Mouse (Mus musculus) CH12.LX (cell line): ENCODE measurements around the gene Cfap20. TPM values are rescaled to one million over a fixed set of nuclear protein-coding genes. Genes with fewer than 3 reads are reported as not detected.
"Not testable (repeated sequence)": the region's sequence is repeated elsewhere in the genome, so short reads cannot be mapped to it uniquely, and the experiment has no call there.

Experiments
- DNase-seq: peaks from one replicate; pipeline ENCODE4 v3.0.0-alpha.2; 2013; ENCODE audit errors: extremely low read depth
- H3K27ac ChIP-seq: 2 replicates; pipeline ENCODE4 v1.5.1; 2012; ENCODE audit warnings: low read depth, mild to moderate bottlenecking, control low read depth, moderate library complexity; ENCODE audit not compliant: insufficient read depth
- H3K27me3 ChIP-seq: replicated peaks from 2 replicates; pipeline ENCODE3; 2012; ENCODE audit warnings: inconsistent platforms
- H3K36me3 ChIP-seq, 2 experiments: replicated peaks in 1 of 2; 2 replicates each; pipeline versions ENCODE3 to v1.6.1; 2012; ENCODE audit warnings: inconsistent platforms in 1 of 2, low read length in 1 of 2, mild to moderate bottlenecking in 1 of 2, mixed read lengths in 1 of 2, moderate library complexity in 1 of 2; ENCODE audit not compliant: control insufficient read depth in 1 of 2, insufficient read depth in 1 of 2
- H3K4me1 ChIP-seq, 2 experiments: 2 replicates each; pipeline ENCODE4 v1.6.1; 2012; ENCODE audit warnings: inconsistent platforms in 1 of 2, moderate library complexity in 1 of 2; ENCODE audit not compliant: insufficient read depth in 2 of 2, control insufficient read depth in 1 of 2
- H3K4me2 ChIP-seq: 2 replicates; pipeline ENCODE4 v1.6.1; 2012; ENCODE audit warnings: low read depth, mild to moderate bottlenecking, control low read depth; ENCODE audit not compliant: poor library complexity, insufficient read depth, severe bottlenecking
- H3K4me3 ChIP-seq, 3 experiments: fragments of 150-350 bp in 1 of 3; sonication (generic) in 1 of 3; replicated peaks in 1 of 3; 2 replicates each; pipeline versions ENCODE3 to v1.5.1; 2011 to 2012; ENCODE audit warnings: low read depth in 2 of 3, low read length in 2 of 3, mild to moderate bottlenecking in 2 of 3, moderate library complexity in 2 of 3, control low read depth in 1 of 3, improper control_type of control experiment in 1 of 3, inconsistent platforms in 1 of 3, mixed read lengths in 1 of 3; ENCODE audit not compliant: poor library complexity in 1 of 3
- H3K79me2 ChIP-seq: replicated peaks from 2 replicates; pipeline ENCODE4 v1.6.1; 2012; ENCODE audit warnings: mild to moderate bottlenecking, moderate library complexity; ENCODE audit not compliant: control insufficient read depth, poor library complexity, insufficient read depth, severe bottlenecking; ENCODE audit errors: extremely low read depth
- H3K9ac ChIP-seq: 2 replicates; pipeline ENCODE4 v1.6.1; 2012; ENCODE audit warnings: low read depth, mild to moderate bottlenecking, control low read depth, moderate library complexity; ENCODE audit not compliant: insufficient read depth
- H3K9me3 ChIP-seq: replicated peaks from 2 replicates; pipeline ENCODE3; 2012; ENCODE audit warnings: low read length, inconsistent platforms, mixed read lengths
- CHD1 ChIP-seq: IDR thresholded peaks from 2 replicates; pipeline ENCODE4 v1.6.1; 2012; ENCODE audit warnings: low read depth, low read length, improper control_type of control experiment, inconsistent platforms
- E2F4 ChIP-seq: IDR thresholded peaks from 2 replicates; pipeline ENCODE4 v1.6.1; 2011; ENCODE audit warnings: low read depth, low read length, improper control_type of control experiment; ENCODE audit not compliant: insufficient replicate concordance
- ELF1 ChIP-seq: IDR thresholded peaks from 2 replicates; pipeline ENCODE4 v1.6.1; 2014; ENCODE audit warnings: low read depth, mild to moderate bottlenecking, inconsistent platforms, low read length, improper control_type of control experiment
- JUND ChIP-seq: conservative IDR thresholded peaks from 2 replicates; pipeline ENCODE4 v1.6.1; 2011; ENCODE audit warnings: low read depth, low read length, improper control_type of control experiment
- MAFK ChIP-seq: IDR thresholded peaks from 2 replicates; pipeline ENCODE4 v1.6.1; 2011; ENCODE audit warnings: low read length, improper control_type of control experiment; ENCODE audit not compliant: insufficient replicate concordance
- MEF2A ChIP-seq: IDR thresholded peaks from 2 replicates; pipeline ENCODE4 v1.6.1; 2014; ENCODE audit warnings: low read depth, mild to moderate bottlenecking, inconsistent platforms, low read length, improper control_type of control experiment, borderline replicate concordance
- MYC ChIP-seq: IDR thresholded peaks from 2 replicates; pipeline ENCODE4 v1.6.1; 2011; ENCODE audit warnings: low read depth, mild to moderate bottlenecking, improper control_type of control experiment, low read length
- NRF1 ChIP-seq: IDR thresholded peaks from 2 replicates; pipeline ENCODE4 v1.6.1; 2014; ENCODE audit warnings: low read depth, mild to moderate bottlenecking, inconsistent platforms, low read length, improper control_type of control experiment, moderate library complexity
- POLR2A ChIP-seq: IDR thresholded peaks from 2 replicates; pipeline ENCODE4 v1.6.1; 2011; ENCODE audit warnings: low read depth, mild to moderate bottlenecking, improper control_type of control experiment, low read length
- RAD21 ChIP-seq: IDR thresholded peaks from 2 replicates; pipeline ENCODE4 v1.6.1; 2011; ENCODE audit warnings: low read depth, mild to moderate bottlenecking, low read length, improper control_type of control experiment, moderate library complexity
- TCF12 ChIP-seq: IDR thresholded peaks from 2 replicates; pipeline ENCODE4 v1.6.1; 2014; ENCODE audit warnings: low read depth, mild to moderate bottlenecking, inconsistent platforms, low read length, improper control_type of control experiment
- UBTF ChIP-seq: IDR thresholded peaks from 2 replicates; pipeline ENCODE4 v1.6.1; 2012; ENCODE audit warnings: low read depth, mild to moderate bottlenecking, inconsistent platforms, low read length, improper control_type of control experiment, moderate library complexity
- USF1 ChIP-seq: IDR thresholded peaks from 2 replicates; pipeline ENCODE4 v1.6.1; 2014; ENCODE audit warnings: low read depth, mild to moderate bottlenecking, inconsistent platforms, low read length, improper control_type of control experiment
- ZMIZ1 ChIP-seq: IDR thresholded peaks from 2 replicates; pipeline ENCODE4 v1.6.1; 2012; ENCODE audit warnings: low read depth, mild to moderate bottlenecking, inconsistent platforms, low read length, improper control_type of control experiment
- dilution Hi-C: fragments of 300-500 bp; cut with MboI; formaldehyde crosslinking; loops from 2 replicates; pipeline ENCODE4 v1.14.3; 2020; ENCODE audit warnings: low sequenced_read_pairs; ENCODE audit not compliant: extremely low pct_unique_long_range_greater_than_20kb, extremely low pct_ligation_motif_present
- in situ Hi-C: fragments of 300-500 bp; cut with MboI; formaldehyde crosslinking; loops from 3 replicates; pipeline ENCODE4 v1.14.3; 2019; ENCODE audit warnings: low sequenced_read_pairs, low pct_ligation_motif_present, low pct_unique_long_range_greater_than_20kb, mixed read lengths
- polyA plus RNA-seq: library from polyadenylated mRNA; unstranded; fragments of >175 nt; gene quantifications from 2 replicates; pipeline ENCODE4 v1.2.1, GENCODE M21; 2012; ENCODE audit warnings: low read depth; ENCODE audit not compliant: insufficient read length
- total RNA-seq, 2 experiments: library from RNA; depleted of rRNA; stranded (reverse); fragments of 300-350 nt in 1 of 2; fragments of >200 nt in 1 of 2; gene quantifications; 2 replicates each; pipeline ENCODE4 v1.2.3; 2012 to 2014

The Cfap20 gene
- total and polyA plus RNA-seq, 3 experiments, result 53.4 to 93.0 (median 57.2) TPM

DNA sequence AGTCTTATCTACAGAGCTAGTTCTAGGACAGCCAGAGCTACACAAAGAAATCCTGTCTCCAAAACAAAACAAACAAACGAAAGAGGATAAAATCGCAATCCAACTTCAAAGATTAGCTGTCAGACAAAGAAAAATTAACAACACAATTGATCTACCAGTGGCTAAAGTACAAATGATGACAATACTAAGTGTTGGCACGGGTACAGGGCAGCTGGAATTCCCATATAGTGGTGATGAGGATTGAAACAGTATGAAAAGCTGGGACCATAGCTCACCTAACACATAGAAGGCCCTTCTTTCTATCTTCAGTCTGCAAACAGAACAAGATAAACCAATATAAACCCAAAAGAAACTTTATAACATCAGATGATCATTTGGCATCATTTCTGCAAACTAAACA lies 53.1 kb downstream of the Cfap20 start:
- dilution Hi-C loops, result no loop called here

DNA sequence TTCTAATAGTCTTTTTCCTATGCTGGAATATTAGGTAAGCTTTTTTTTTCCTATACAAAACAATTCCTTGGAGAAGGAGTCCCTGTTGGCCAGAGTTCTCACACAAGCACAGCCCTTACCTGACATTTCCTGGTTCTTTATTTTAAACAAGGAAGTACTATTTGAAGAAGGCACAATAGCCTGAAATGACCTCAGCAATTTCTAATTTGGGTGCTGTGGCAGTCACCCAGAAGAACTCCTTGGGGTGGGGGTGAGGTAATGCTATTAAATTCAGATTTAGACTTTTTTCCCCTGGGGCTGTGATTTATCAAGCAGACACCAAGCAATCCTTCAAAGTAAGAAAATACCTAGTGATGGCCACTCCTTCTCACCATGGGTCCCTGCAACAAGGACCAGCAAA lies 53.7 kb downstream of the Cfap20 start:
- no peak overlapping the region for H3K9ac ChIP-seq
- no peaks in the 10 kb centered on the region for H3K36me3 ChIP-seq
- dilution Hi-C loops (no loop called here), in situ Hi-C loops (no loop called here)
- TF ChIP-seq MAFK (peak; percentile 60; the same call in 1 of the 2 replicates), ELF1 (peak; percentile 46), UBTF (no peak), JUND (no peak), RAD21 (no peak), MEF2A (peak; percentile 54; the same call in 1 of the 2 replicates), POLR2A (no peak)
- no peak overlapping the region for H3K27ac ChIP-seq
- peak; percentile 34 for DNase-seq
- peaks cover 5% of the 10 kb centered on the region for H3K9me3 ChIP-seq
- no peak overlapping the region for H3K4me3 ChIP-seq
- no peaks in the 10 kb centered on the region for H3K27me3 ChIP-seq
- H3K79me2 ChIP-seq, result no peaks in the 10 kb centered on the region
- H3K4me2 ChIP-seq, result no peak overlapping the region
- H3K4me1 ChIP-seq, result peaks cover 3 to 23% of the 10 kb centered on the region in 2 experiments

More for the DNA sequence above, 53.1 kb downstream of the Cfap20 start:
- Histone ChIP-seq H3K9me3 (peaks cover 5% of the 10 kb centered on the region), H3K79me2 (no peaks in the 10 kb centered on the region), H3K27ac (no peak overlapping the region), H3K9ac (no peak overlapping the region), H3K4me2 (no peak overlapping the region), H3K36me3 (no peaks in the 10 kb centered on the region), H3K4me3 (no peak overlapping the region), H3K27me3 (no peaks in the 10 kb centered on the region), H3K4me1 (peaks cover 3 to 24% of the 10 kb centered on the region in 2 experiments)
- no peak for DNase-seq
- in situ Hi-C loops, result no loop called here
- no peak for TF ChIP-seq NRF1
- no peak for TF ChIP-seq MYC
- no peak for TF ChIP-seq E2F4
- no peak for TF ChIP-seq ZMIZ1
- TF ChIP-seq USF1, result no peak
- TF ChIP-seq CHD1, result no peak
- TF ChIP-seq MAFK, result no peak
- TF ChIP-seq TCF12, result no peak

DNA sequence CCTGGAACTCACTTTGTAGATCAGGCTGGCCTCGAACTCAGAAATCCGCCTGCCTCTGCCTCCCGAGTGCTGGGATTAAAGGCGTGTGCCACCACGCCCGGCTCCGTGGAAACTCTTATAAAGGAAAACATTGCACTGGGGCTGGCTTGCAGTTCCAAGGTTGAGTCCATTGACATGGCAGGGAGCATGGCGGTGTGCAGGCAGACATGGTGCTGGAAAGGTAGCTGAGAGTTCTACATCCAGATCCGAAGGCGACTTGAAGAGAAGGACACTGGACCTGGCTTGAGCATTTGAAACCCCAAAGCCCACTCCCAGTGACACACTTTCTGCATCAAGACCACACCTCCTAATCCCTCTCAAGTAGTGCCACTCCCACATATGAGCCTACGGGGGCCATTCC lies 55.7 kb downstream of the Cfap20 start:
- H3K4me2 ChIP-seq, H3K27me3 ChIP-seq, H3K4me3 ChIP-seq, H3K79me2 ChIP-seq, in situ Hi-C loops, dilution Hi-C loops, H3K36me3 ChIP-seq, H3K9ac ChIP-seq, DNase-seq, H3K9me3 ChIP-seq, H3K27ac ChIP-seq: not testable (repeated sequence)
- H3K4me1 ChIP-seq, result peaks cover 3 to 23% of the 10 kb centered on the region in 2 experiments
